Mouse (Mus musculus): ENCODE data around the gene Ttn. TPM values are rescaled to one million over a fixed set of nuclear protein-coding genes. Genes with fewer than 3 reads are reported as not detected.

Gene Ttn
- polyA plus RNA-seq, 1 experiment from 2014 or later, result 717 TPM

DNA sequence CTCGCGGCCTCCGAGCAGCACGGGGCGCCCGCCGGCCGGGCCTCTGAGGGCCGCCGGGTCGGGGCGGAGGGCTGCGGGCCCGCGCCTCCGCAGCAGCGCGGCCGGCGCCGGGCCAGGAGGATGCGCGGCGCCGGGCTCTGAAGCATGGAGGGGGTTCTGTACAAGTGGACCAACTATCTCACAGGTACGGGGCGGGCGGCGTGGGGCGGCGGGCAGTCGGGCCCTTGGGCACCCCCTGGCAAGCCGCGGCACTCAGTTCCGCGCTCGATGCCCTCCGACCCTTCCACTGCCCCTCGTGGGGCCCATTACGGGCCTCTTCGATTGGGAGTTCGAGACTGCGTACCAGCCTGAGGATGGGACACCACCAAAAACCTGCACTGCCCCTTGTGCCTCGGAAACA is 306.9 kb downstream of the Ttn start:
- H3K4me2 ChIP-seq (ENCODE audit: low read depth, low read length), result peak overlapping the region; percentile 82
- 0 out of 2 replicates have a peak, but pooled peaks cover 2% of the 10 kb centered on the region for H3K36me3 ChIP-seq (ENCODE audit: control insufficient read depth, insufficient read depth)
- peak overlapping the region; percentile 76 for H3K27ac ChIP-seq (ENCODE audit: low read length)
- H3K9me3 ChIP-seq (replicated peaks; ENCODE audit: control insufficient read depth, low read length), result no peaks in the 10 kb centered on the region
- no peaks in the 10 kb centered on the region for H3K27me3 ChIP-seq (ENCODE audit: control insufficient read depth, insufficient read depth, low read length)
- WGBS, result under 1% methylated on average over 43 of the region's 44 CpGs
- H3K9ac ChIP-seq (ENCODE audit: low read length), result peak overlapping the region; percentile 88
- H3K4me1 ChIP-seq (ENCODE audit: control insufficient read depth, insufficient read depth, low read length), result peaks cover 28% of the 10 kb centered on the region
- peak overlapping the region; percentile 79 for H3K4me3 ChIP-seq (ENCODE audit: low read length)
- peak; percentile 8; the same call in 1 of the 2 replicates for ATAC-seq (replicated peaks; ENCODE audit: extremely low read depth, insufficient read depth, low FRiP score)

GRCm38 (mm10) chr2:76674725-76675427 is 307.5 kb downstream of the Ttn start, which contains the start of gene Plekha3:
Gene Plekha3 (plus strand): TSS chr2:76675281.
- Histone ChIP-seq H3K9ac (ENCODE audit: low read length) (peak within 1 kb of the TSS; percentile 88), H3K4me3 (ENCODE audit: low read length) (peak within 1 kb of the TSS; percentile 79), H3K27me3 (ENCODE audit: control insufficient read depth, insufficient read depth, low read length) (no peaks in the 10 kb centered on the region), H3K4me1 (ENCODE audit: control insufficient read depth, insufficient read depth, low read length) (peaks cover 28% of the 10 kb centered on the region), H3K27ac (ENCODE audit: low read length) (peak within 1 kb of the TSS; percentile 76), H3K9me3 (replicated peaks; ENCODE audit: control insufficient read depth, low read length) (no peaks in the 10 kb centered on the region), H3K4me2 (ENCODE audit: low read depth, low read length) (peak within 1 kb of the TSS; percentile 82), H3K36me3 (ENCODE audit: control insufficient read depth, insufficient read depth) (no peaks in the 10 kb centered on the region)
- 4% methylated on average over 50 of the region's 52 CpGs for WGBS
- peak; percentile 80 for ATAC-seq (replicated peaks; ENCODE audit: extremely low read depth, insufficient read depth, low FRiP score)

- ATAC-seq (replicated peaks; ENCODE audit: extremely low read depth, insufficient read depth, low FRiP score), result no peak
- Histone ChIP-seq H3K27me3 (ENCODE audit: control insufficient read depth, insufficient read depth, low read length) (no peaks in the 10 kb centered on the region), H3K36me3 (ENCODE audit: control insufficient read depth, insufficient read depth) (no peaks in the 10 kb centered on the region), H3K4me3 (ENCODE audit: low read length) (peak overlapping the region; percentile 55), H3K4me1 (ENCODE audit: control insufficient read depth, insufficient read depth, low read length) (peaks cover 28% of the 10 kb centered on the region), H3K9me3 (replicated peaks; ENCODE audit: control insufficient read depth, low read length) (no peaks in the 10 kb centered on the region), H3K9ac (ENCODE audit: low read length) (no peak overlapping the region), H3K4me2 (ENCODE audit: low read depth, low read length) (peak overlapping the region; percentile 61), H3K27ac (ENCODE audit: low read length) (peak overlapping the region; percentile 66)
- 35% methylated on average over 7 of the region's 7 CpGs for WGBS
Observed at GRCm38 (mm10) chr2:76673472-76674081, 308.8 kb downstream of the Ttn start.

- H3K4me1 ChIP-seq (ENCODE audit: control insufficient read depth, insufficient read depth, low read length), result peaks cover 28% of the 10 kb centered on the region
- no peaks in the 10 kb centered on the region for H3K36me3 ChIP-seq (ENCODE audit: control insufficient read depth, insufficient read depth)
- ATAC-seq (replicated peaks; ENCODE audit: extremely low read depth, insufficient read depth, low FRiP score), result peak; percentile 89
- H3K9me3 ChIP-seq (replicated peaks; ENCODE audit: control insufficient read depth, low read length), result no peaks in the 10 kb centered on the region
- H3K4me3 ChIP-seq (ENCODE audit: low read length), result peak within 1 kb of the TSS; percentile 55
- peak within 1 kb of the TSS; percentile 61 for H3K4me2 ChIP-seq (ENCODE audit: low read depth, low read length)
- H3K27ac ChIP-seq (ENCODE audit: low read length), result peak within 1 kb of the TSS; percentile 66
- no peaks in the 10 kb centered on the region for H3K27me3 ChIP-seq (ENCODE audit: control insufficient read depth, insufficient read depth, low read length)
- under 1% methylated on average over 17 of the region's 17 CpGs for WGBS
- H3K9ac ChIP-seq (ENCODE audit: low read length), result peak within 1 kb of the TSS; percentile 61
Observed at GRCm38 (mm10) chr2:76672966-76673392, 309.4 kb downstream of the Ttn start, which contains the start of gene Fkbp7. Gene Fkbp7 (minus strand): TSS chr2:76673116.

DNA sequence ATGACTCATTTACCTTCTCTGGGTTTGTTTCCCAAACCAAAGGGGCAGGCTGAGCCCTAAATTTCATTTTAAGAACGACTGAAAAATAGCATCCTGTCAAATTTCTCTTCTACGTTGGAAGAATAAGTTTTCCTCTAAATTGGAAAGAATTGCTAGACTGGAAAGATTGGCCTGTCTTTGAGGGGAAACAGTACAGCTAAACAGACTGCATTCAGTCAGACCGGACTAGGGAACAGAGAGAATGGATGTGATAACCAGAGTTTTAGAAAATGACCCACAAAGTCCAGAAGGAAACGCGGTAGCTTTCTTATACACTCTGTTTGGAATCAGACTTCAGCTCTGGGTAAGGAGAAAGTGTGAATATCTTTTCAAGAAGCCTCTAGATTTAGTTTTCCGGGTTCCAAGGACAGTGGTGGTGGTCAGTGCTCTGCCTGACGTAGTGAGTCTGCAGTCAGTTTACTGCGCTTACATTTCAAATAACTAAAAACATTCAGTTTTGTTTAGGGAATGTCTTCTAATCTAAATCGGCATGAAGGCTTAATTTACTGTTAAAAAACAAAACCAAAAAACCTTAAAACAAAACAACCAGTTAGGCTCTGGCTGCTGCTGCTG is 310.1 kb downstream of the Ttn start:
- H3K4me1 ChIP-seq (ENCODE audit: control insufficient read depth, insufficient read depth, low read length), result peaks cover 26% of the 10 kb centered on the region
- H3K9me3 ChIP-seq (replicated peaks; ENCODE audit: control insufficient read depth, low read length), result no peaks in the 10 kb centered on the region
- WGBS, result 20% methylated on average over 9 of the region's 9 CpGs
- no peaks in the 10 kb centered on the region for H3K27me3 ChIP-seq (ENCODE audit: control insufficient read depth, insufficient read depth, low read length)
- H3K4me3 ChIP-seq (ENCODE audit: low read length), result peak overlapping the region; percentile 55
- H3K36me3 ChIP-seq (ENCODE audit: control insufficient read depth, insufficient read depth), result no peaks in the 10 kb centered on the region
- peak overlapping the region; percentile 62 for H3K27ac ChIP-seq (ENCODE audit: low read length)
- no peak for ATAC-seq (replicated peaks; ENCODE audit: extremely low read depth, insufficient read depth, low FRiP score)
- H3K4me2 ChIP-seq (ENCODE audit: low read depth, low read length), result peak overlapping the region; percentile 61
- peak overlapping the region; percentile 61 for H3K9ac ChIP-seq (ENCODE audit: low read length)

GRCm38 (mm10) chr2:76671641-76672040 is 310.7 kb downstream of the Ttn start:
- H3K4me1 ChIP-seq (ENCODE audit: control insufficient read depth, insufficient read depth, low read length), result peaks cover 24% of the 10 kb centered on the region
- H3K4me3 ChIP-seq (ENCODE audit: low read length), result peak overlapping the region; percentile 55
- H3K27ac ChIP-seq (ENCODE audit: low read length), result no peak overlapping the region
- no peak for ATAC-seq (replicated peaks; ENCODE audit: extremely low read depth, insufficient read depth, low FRiP score)
- WGBS, result 82% methylated on average over 6 of the region's 6 CpGs
- peak overlapping the region; percentile 61 for H3K9ac ChIP-seq (ENCODE audit: low read length)
- H3K36me3 ChIP-seq (ENCODE audit: control insufficient read depth, insufficient read depth), result no peaks in the 10 kb centered on the region
- H3K9me3 ChIP-seq (replicated peaks; ENCODE audit: control insufficient read depth, low read length), result no peaks in the 10 kb centered on the region
- H3K27me3 ChIP-seq (ENCODE audit: control insufficient read depth, insufficient read depth, low read length), result no peaks in the 10 kb centered on the region
- H3K4me2 ChIP-seq (ENCODE audit: low read depth, low read length), result peak overlapping the region; percentile 61

GRCm38 (mm10) chr2:76667200-76667599 is 315.1 kb downstream of the Ttn start:
- H3K4me1 ChIP-seq (ENCODE audit: control insufficient read depth, insufficient read depth, low read length), result peaks cover 10% of the 10 kb centered on the region
- ATAC-seq (replicated peaks; ENCODE audit: extremely low read depth, insufficient read depth, low FRiP score), result no peak
- H3K4me2 ChIP-seq (ENCODE audit: low read depth, low read length), result no peak overlapping the region
- H3K36me3 ChIP-seq (ENCODE audit: control insufficient read depth, insufficient read depth), result peaks cover 16% of the 10 kb centered on the region
- no peak overlapping the region for H3K27ac ChIP-seq (ENCODE audit: low read length)
- H3K27me3 ChIP-seq (ENCODE audit: control insufficient read depth, insufficient read depth, low read length), result no peaks in the 10 kb centered on the region
- H3K9me3 ChIP-seq (replicated peaks; ENCODE audit: control insufficient read depth, low read length), result no peaks in the 10 kb centered on the region
- H3K9ac ChIP-seq (ENCODE audit: low read length), result no peak overlapping the region
- no peak overlapping the region for H3K4me3 ChIP-seq (ENCODE audit: low read length)
- WGBS, result 45% methylated on average over 5 of the region's 5 CpGs

DNA sequence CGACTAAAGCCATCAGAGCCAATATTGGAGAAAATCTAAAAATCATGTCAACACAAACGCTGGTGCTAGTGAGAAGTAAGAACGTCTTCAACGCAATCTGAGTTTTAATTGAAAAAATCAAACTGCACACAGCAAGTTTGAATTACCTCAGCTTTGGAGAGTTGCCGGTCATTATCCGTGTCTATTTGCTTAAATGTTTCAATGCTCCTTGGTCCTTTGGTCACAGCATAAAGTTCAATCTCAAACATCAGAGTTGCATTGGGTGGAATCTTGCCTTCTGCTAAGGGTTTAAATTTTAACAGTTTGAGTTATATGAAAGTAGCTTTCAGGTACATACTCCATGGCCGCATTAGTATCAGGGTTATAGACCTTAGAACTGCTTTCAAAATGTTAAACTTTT is 316.8 kb downstream of the Ttn start:
- Histone ChIP-seq H3K36me3 (ENCODE audit: control insufficient read depth, insufficient read depth) (peaks cover 20% of the 10 kb centered on the region), H3K4me1 (ENCODE audit: control insufficient read depth, insufficient read depth, low read length) (no peaks in the 10 kb centered on the region)
- 91% methylated on average over 7 of the region's 7 CpGs for WGBS

DNA sequence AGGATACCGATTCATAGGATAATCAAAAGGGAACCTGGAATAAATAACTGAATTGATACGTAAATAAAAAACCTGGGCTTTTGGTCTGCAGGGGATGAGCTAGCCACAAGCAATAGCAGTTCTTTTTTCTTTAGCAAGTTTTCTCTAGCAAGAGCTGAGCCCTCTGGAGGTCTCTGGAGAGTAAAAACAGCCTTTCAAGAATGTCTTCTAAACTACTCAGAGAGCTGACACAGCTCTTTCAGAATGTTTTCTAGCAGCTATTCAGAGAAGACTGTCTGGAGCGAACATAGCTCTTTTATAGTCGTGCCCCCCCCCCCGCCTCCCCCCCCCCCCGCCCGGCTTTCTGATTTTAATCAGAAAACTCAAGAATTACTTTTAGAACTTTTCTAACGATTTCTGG is 322.9 kb downstream of the Ttn start:
- peaks cover 9% of the 10 kb centered on the region; the same call in 1 of the 2 replicates for H3K36me3 ChIP-seq (ENCODE audit: control insufficient read depth, insufficient read depth)
- no peak for ATAC-seq (replicated peaks; ENCODE audit: extremely low read depth, insufficient read depth, low FRiP score)
- H3K27ac ChIP-seq (ENCODE audit: low read length), result no peak overlapping the region
- 54% methylated on average over 6 of the region's 8 CpGs for WGBS
- no peaks in the 10 kb centered on the region for H3K4me1 ChIP-seq (ENCODE audit: control insufficient read depth, insufficient read depth, low read length)
- no peak overlapping the region for H3K9ac ChIP-seq (ENCODE audit: low read length)
- no peak overlapping the region for H3K4me3 ChIP-seq (ENCODE audit: low read length)
- H3K27me3 ChIP-seq (ENCODE audit: control insufficient read depth, insufficient read depth, low read length), result no peaks in the 10 kb centered on the region
- no peak overlapping the region for H3K4me2 ChIP-seq (ENCODE audit: low read depth, low read length)
- no peaks in the 10 kb centered on the region for H3K9me3 ChIP-seq (replicated peaks; ENCODE audit: control insufficient read depth, low read length)

More for the DNA sequence above, 316.8 kb downstream of the Ttn start:
- H3K4me2 ChIP-seq (ENCODE audit: low read depth, low read length), result no peak overlapping the region
- H3K9ac ChIP-seq (ENCODE audit: low read length), result no peak overlapping the region
- no peaks in the 10 kb centered on the region for H3K9me3 ChIP-seq (replicated peaks; ENCODE audit: control insufficient read depth, low read length)
- ATAC-seq (replicated peaks; ENCODE audit: extremely low read depth, insufficient read depth, low FRiP score), result no peak
- no peak overlapping the region for H3K4me3 ChIP-seq (ENCODE audit: low read length)
- no peaks in the 10 kb centered on the region for H3K27me3 ChIP-seq (ENCODE audit: control insufficient read depth, insufficient read depth, low read length)
- no peak overlapping the region for H3K27ac ChIP-seq (ENCODE audit: low read length)
